Mouse (Mus musculus): ENCODE results near the gene Nt5m. TPM values are rescaled to one million over a fixed set of nuclear protein-coding genes. Genes with fewer than 3 reads are reported as not detected.
"Not testable (repeated sequence)": the region's sequence is repeated elsewhere in the genome, so short reads cannot be mapped to it uniquely, and the experiment has no call there.

Nt5m gene
- total RNA-seq (2021), result 28.9 and 30.7 TPM in 2 replicates
- long read RNA-seq, experiment 1, transcript Nt5m-203 (5 exons, 1,316 nt), result minor isoform, 7 of 63 reads
- long read RNA-seq, experiment 1, transcript Nt5m-201 (5 exons, 1,306 nt), result major isoform, 35 of 63 reads
- long read RNA-seq, experiment 1, partial matches to known transcripts, result 0 of 63 reads
- long read RNA-seq, experiment 1, other reads (novel, unspliced or antisense), result 19 of 63 reads
- long read RNA-seq, experiment 2, transcript Nt5m-203 (5 exons, 1,316 nt), result minor isoform, 9 of 42 reads
- long read RNA-seq, experiment 2, transcript Nt5m-201 (5 exons, 1,306 nt), result major isoform, 19 of 42 reads
- long read RNA-seq, experiment 2, partial matches to known transcripts, result 4 of 42 reads
- long read RNA-seq, experiment 2, other reads (novel, unspliced or antisense), result 7 of 42 reads

GRCm38 (mm10) chr11:59839008-59839458 lies at the start of gene Nt5m:
Gene Nt5m (plus strand): TSS chr11:59839447.
- peak; percentile 97 for DNase-seq

- DNase-seq, result no peak
Observed at GRCm38 (mm10) chr11:59793390-59793789, 45.9 kb upstream of the Nt5m start.

GRCm38 (mm10) chr11:59800412-59800811 lies 38.8 kb upstream of the Nt5m start:
- no peak for DNase-seq

- no peak for DNase-seq
Observed at GRCm38 (mm10) chr11:59801881-59802280, 37.4 kb upstream of the Nt5m start.

GRCm38 (mm10) chr11:59803516-59803915 lies 35.7 kb upstream of the Nt5m start:
- no peak for DNase-seq

GRCm38 (mm10) chr11:59804409-59805110 lies 34.7 kb upstream of the Nt5m start:
- peak; percentile 80 for DNase-seq

GRCm38 (mm10) chr11:59805256-59805655 lies 34.0 kb upstream of the Nt5m start:
- DNase-seq, result no peak

GRCm38 (mm10) chr11:59805656-59806055 lies 33.6 kb upstream of the Nt5m start:
- no peak for DNase-seq

- DNase-seq, result no peak
Observed at GRCm38 (mm10) chr11:59808170-59808960, 30.9 kb upstream of the Nt5m start.

GRCm38 (mm10) chr11:59809071-59809669 lies 30.1 kb upstream of the Nt5m start:
- peak; percentile 57 for DNase-seq

GRCm38 (mm10) chr11:59809670-59810474 lies 29.4 kb upstream of the Nt5m start, which contains the start of gene Flcn:
Gene Flcn (minus strand): TSS chr11:59810016.
- DNase-seq, result peak; percentile 90

GRCm38 (mm10) chr11:59810480-59811158 lies 28.6 kb upstream of the Nt5m start:
- DNase-seq, result peak; percentile 25

GRCm38 (mm10) chr11:59811211-59811610 lies 28.0 kb upstream of the Nt5m start:
- DNase-seq, result peak; percentile 34

GRCm38 (mm10) chr11:59813276-59813675 lies 26.0 kb upstream of the Nt5m start:
- peak; percentile 59 for DNase-seq

- peak; percentile 17 for DNase-seq
Observed at GRCm38 (mm10) chr11:59814311-59814710, 24.9 kb upstream of the Nt5m start.

GRCm38 (mm10) chr11:59814936-59815335 lies 24.3 kb upstream of the Nt5m start:
- DNase-seq, result no peak

- peak; percentile 24 for DNase-seq
Observed at GRCm38 (mm10) chr11:59815482-59816065, 23.7 kb upstream of the Nt5m start.

- no peak for DNase-seq
Observed at GRCm38 (mm10) chr11:59817916-59818315, 21.3 kb upstream of the Nt5m start.

GRCm38 (mm10) chr11:59821625-59822024 lies 17.6 kb upstream of the Nt5m start:
- no peak for DNase-seq

GRCm38 (mm10) chr11:59837789-59838188 lies 1.5 kb upstream of the Nt5m start:
- DNase-seq, result not testable (repeated sequence)
